Mouse (Mus musculus): Measurements from ENCODE around the gene Disp1. TPM values are rescaled to one million over a fixed set of nuclear protein-coding genes. Genes with fewer than 3 reads are reported as not detected.

The Disp1 gene
- polyA plus RNA-seq, 2 experiments = 34.7 to 47.3 TPM

DNA sequence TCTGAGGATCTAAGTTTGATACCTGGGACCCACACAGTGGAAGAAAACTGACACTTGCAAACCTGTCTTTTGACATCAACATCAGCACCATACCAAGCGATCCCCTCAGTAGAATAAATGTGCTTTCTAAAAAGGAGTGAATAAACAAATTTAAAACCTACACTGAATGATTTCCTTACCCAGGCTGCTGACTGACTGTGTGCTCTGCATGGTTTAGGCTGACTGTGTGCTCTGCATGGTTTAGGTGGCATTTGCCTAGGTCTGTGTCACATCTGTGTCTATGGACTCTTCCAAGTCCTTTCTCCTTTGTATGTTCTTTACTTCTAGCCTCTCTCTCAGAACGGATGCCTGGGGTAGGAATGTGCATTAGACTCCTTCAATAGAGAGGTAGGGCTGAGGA lies 30.5 kb upstream of the Disp1 start:
- no peak for TF ChIP-seq POLR2A (IDR thresholded peaks at IDR 0.05; ENCODE audit: borderline replicate concordance, extremely low read depth, insufficient read depth, insufficient read length)
- ATAC-seq (ENCODE audit: low FRiP score, low read depth) (no peak), DNase-seq (ENCODE audit: low spot score) (no peak)
- Histone ChIP-seq H3K9me3 (ENCODE audit: control insufficient read depth, low read length) (no peaks in the 10 kb centered on the region), H3K4me3 (replicated peaks; ENCODE audit: low read length) (no peak overlapping the region), H3K4me1 (ENCODE audit: control insufficient read depth, insufficient read depth, low read length) (no peaks in the 10 kb centered on the region; the same call in 1 of the 2 replicates), H3K27me3 (ENCODE audit: control insufficient read depth, insufficient read depth, low read length) (no peaks in the 10 kb centered on the region), H3K4me2 (replicated peaks; ENCODE audit: low read depth, low read length, severe bottlenecking) (no peak overlapping the region), H3K27ac (replicated peaks; ENCODE audit: low read depth, low read length) (no peak overlapping the region), H3K36me3 (ENCODE audit: control insufficient read depth, insufficient read depth, low read length) (no peaks in the 10 kb centered on the region), H3K9ac (ENCODE audit: low read depth, low read length, severe bottlenecking) (no peak overlapping the region)
- 71% methylated on average over 2 of the region's 2 CpGs for WGBS

DNA sequence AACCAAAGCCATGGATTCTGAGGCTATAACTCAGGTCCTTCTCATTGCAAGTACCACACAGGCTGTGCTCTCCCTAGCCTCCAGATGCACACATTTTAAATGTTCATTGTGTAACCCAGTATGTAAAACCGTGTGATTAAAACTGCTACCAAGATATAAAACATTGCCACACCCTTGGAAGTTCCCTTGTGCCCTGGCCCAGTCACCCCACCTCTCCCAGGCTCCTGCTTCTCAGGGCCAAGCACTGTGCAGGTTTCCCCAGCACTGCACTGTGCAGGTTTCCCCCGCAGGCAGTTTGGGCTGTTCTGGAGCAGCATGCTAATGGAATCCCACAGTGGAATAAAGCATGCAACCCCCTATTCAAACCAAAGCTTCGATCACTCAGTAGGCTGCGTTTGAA lies 29.3 kb upstream of the Disp1 start:
- 56% methylated on average over 4 of the region's 4 CpGs for WGBS

DNA sequence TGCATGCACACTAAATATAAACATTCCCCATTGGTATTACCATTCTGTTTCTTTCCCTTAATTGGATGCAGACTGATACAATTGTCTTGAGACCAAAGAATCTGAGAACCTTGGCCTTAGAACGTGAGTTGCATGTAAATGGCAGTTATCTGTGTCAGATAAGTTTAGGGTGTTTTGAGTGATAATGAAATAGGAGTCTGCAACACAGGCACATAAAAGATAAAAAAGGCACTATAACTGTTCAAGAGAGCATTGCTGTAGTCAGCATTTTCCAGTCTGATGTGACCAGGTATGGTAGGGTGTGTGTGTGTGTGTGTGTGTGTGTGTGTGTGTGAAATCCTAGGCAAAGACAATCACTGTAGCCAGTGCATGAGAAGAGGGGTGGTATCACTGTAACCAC lies 26.8 kb upstream of the Disp1 start:
- no peak overlapping the region for H3K9ac ChIP-seq (ENCODE audit: low read depth, low read length, severe bottlenecking)
- no peaks in the 10 kb centered on the region for H3K27me3 ChIP-seq (ENCODE audit: control insufficient read depth, insufficient read depth, low read length)
- no peak for TF ChIP-seq POLR2A (IDR thresholded peaks at IDR 0.05; ENCODE audit: borderline replicate concordance, extremely low read depth, insufficient read depth, insufficient read length)
- no peak overlapping the region for H3K27ac ChIP-seq (replicated peaks; ENCODE audit: low read depth, low read length)
- no peak for DNase-seq (ENCODE audit: low spot score)
- H3K36me3 ChIP-seq (ENCODE audit: control insufficient read depth, insufficient read depth, low read length) = no peaks in the 10 kb centered on the region
- no peak overlapping the region for H3K4me3 ChIP-seq (replicated peaks; ENCODE audit: low read length)
- H3K9me3 ChIP-seq (ENCODE audit: control insufficient read depth, low read length) = no peaks in the 10 kb centered on the region
- no peak for ATAC-seq (ENCODE audit: low FRiP score, low read depth)
- 20% methylated on average over 1 of the region's 1 CpGs for WGBS
- H3K4me2 ChIP-seq (replicated peaks; ENCODE audit: low read depth, low read length, severe bottlenecking) = no peak overlapping the region
- no peaks in the 10 kb centered on the region; the same call in 1 of the 2 replicates for H3K4me1 ChIP-seq (ENCODE audit: control insufficient read depth, insufficient read depth, low read length)

More for the DNA sequence above, 29.3 kb upstream of the Disp1 start:
- no peak overlapping the region for H3K4me3 ChIP-seq (replicated peaks; ENCODE audit: low read length)
- H3K9me3 ChIP-seq (ENCODE audit: control insufficient read depth, low read length) = no peaks in the 10 kb centered on the region
- H3K9ac ChIP-seq (ENCODE audit: low read depth, low read length, severe bottlenecking) = no peak overlapping the region
- H3K27me3 ChIP-seq (ENCODE audit: control insufficient read depth, insufficient read depth, low read length) = no peaks in the 10 kb centered on the region
- no peak for TF ChIP-seq POLR2A (IDR thresholded peaks at IDR 0.05; ENCODE audit: borderline replicate concordance, extremely low read depth, insufficient read depth, insufficient read length)
- ATAC-seq (ENCODE audit: low FRiP score, low read depth) (no peak), DNase-seq (ENCODE audit: low spot score) (no peak)
- no peak overlapping the region for H3K4me2 ChIP-seq (replicated peaks; ENCODE audit: low read depth, low read length, severe bottlenecking)
- H3K27ac ChIP-seq (replicated peaks; ENCODE audit: low read depth, low read length) = no peak overlapping the region
- H3K36me3 ChIP-seq (ENCODE audit: control insufficient read depth, insufficient read depth, low read length) = no peaks in the 10 kb centered on the region
- no peaks in the 10 kb centered on the region; the same call in 1 of the 2 replicates for H3K4me1 ChIP-seq (ENCODE audit: control insufficient read depth, insufficient read depth, low read length)

DNA sequence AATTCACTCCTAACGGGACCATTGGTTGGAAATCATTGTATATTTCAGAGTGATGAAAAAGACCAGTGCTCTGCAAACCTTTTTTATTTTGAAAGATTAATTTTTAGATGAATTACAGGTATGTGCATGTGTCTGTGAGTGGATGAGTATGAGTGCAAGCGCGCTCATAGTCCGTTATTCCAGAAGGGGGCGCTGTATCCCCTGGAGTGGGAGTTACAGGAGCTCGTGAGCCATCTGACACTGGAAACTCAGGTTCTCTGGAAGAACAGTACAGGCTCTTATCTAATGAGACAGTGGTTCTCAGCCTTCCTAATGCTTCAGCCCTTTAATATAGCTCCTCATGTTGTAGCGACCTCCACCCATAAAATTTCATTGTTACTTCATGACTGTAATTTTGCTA lies 22.0 kb upstream of the Disp1 start:
- no peak overlapping the region for H3K9ac ChIP-seq (ENCODE audit: low read depth, low read length, severe bottlenecking)
- H3K36me3 ChIP-seq (ENCODE audit: control insufficient read depth, insufficient read depth, low read length) = no peaks in the 10 kb centered on the region
- 71% methylated on average over 7 of the region's 7 CpGs for WGBS
- ATAC-seq (ENCODE audit: low FRiP score, low read depth) (no peak), DNase-seq (ENCODE audit: low spot score) (no peak)
- H3K27ac ChIP-seq (replicated peaks; ENCODE audit: low read depth, low read length) = no peak overlapping the region
- no peak overlapping the region for H3K4me3 ChIP-seq (replicated peaks; ENCODE audit: low read length)
- no peaks in the 10 kb centered on the region for H3K4me1 ChIP-seq (ENCODE audit: control insufficient read depth, insufficient read depth, low read length)
- no peaks in the 10 kb centered on the region for H3K9me3 ChIP-seq (ENCODE audit: control insufficient read depth, low read length)
- TF ChIP-seq POLR2A (IDR thresholded peaks at IDR 0.05; ENCODE audit: borderline replicate concordance, extremely low read depth, insufficient read depth, insufficient read length) = no peak
- no peak overlapping the region for H3K4me2 ChIP-seq (replicated peaks; ENCODE audit: low read depth, low read length, severe bottlenecking)
- H3K27me3 ChIP-seq (ENCODE audit: control insufficient read depth, insufficient read depth, low read length) = no peaks in the 10 kb centered on the region

DNA sequence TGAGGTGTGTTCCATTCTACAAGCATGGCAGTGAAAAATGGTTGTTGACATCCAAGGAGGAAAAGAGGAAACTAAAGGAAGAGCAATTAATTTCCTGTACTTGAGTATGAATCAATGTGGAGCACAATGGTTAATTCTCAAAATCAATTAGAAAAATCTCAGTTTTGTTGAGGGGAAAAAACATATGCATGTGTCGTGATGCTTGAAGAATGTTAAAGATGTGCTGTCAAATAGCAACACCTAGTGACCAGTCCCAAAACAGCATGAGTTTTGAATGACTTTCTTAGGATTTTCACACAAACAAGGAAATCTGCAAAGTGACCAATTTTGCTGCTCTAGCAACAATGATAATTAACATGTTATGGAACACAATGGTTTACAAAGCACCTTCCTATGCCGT lies 16.6 kb upstream of the Disp1 start:
- no peak overlapping the region for H3K4me3 ChIP-seq (replicated peaks; ENCODE audit: low read length)
- H3K9me3 ChIP-seq (ENCODE audit: control insufficient read depth, low read length) = no peaks in the 10 kb centered on the region
- H3K4me2 ChIP-seq (replicated peaks; ENCODE audit: low read depth, low read length, severe bottlenecking) = no peak overlapping the region
- H3K27me3 ChIP-seq (ENCODE audit: control insufficient read depth, insufficient read depth, low read length) = no peaks in the 10 kb centered on the region
- no peak for TF ChIP-seq POLR2A (IDR thresholded peaks at IDR 0.05; ENCODE audit: borderline replicate concordance, extremely low read depth, insufficient read depth, insufficient read length)
- H3K27ac ChIP-seq (replicated peaks; ENCODE audit: low read depth, low read length) = no peak overlapping the region
- ATAC-seq (ENCODE audit: low FRiP score, low read depth) = no peak
- DNase-seq (ENCODE audit: low spot score) = peak; percentile 54
- no peak overlapping the region for H3K9ac ChIP-seq (ENCODE audit: low read depth, low read length, severe bottlenecking)
- no peaks in the 10 kb centered on the region for H3K36me3 ChIP-seq (ENCODE audit: control insufficient read depth, insufficient read depth, low read length)
- 18% methylated on average over 2 of the region's 2 CpGs for WGBS
- peaks cover 6% of the 10 kb centered on the region; the same call in 1 of the 2 replicates for H3K4me1 ChIP-seq (ENCODE audit: control insufficient read depth, insufficient read depth, low read length)

DNA sequence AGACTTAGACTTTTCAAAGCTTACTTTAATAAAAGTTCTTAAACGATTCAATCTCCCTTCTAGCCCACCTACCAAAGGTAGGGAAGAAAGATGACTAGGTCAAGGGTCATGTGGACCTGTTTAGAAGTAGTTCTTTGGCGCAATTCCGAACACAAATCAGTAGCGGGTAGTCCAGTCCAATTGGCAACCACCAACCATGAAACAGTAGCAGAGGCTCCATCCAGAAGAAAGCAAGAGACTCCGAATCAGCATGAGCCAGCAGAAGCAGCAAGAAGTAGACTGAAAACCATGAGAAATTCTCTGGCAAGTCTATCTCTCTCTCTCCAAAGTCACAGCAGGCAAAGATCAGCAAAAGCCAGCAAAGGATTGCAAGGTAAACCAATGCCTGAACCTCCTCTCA lies 15.1 kb upstream of the Disp1 start:
- ATAC-seq (ENCODE audit: low FRiP score, low read depth) (no peak), DNase-seq (ENCODE audit: low spot score) (no peak)
- Histone ChIP-seq H3K36me3 (ENCODE audit: control insufficient read depth, insufficient read depth, low read length) (no peaks in the 10 kb centered on the region), H3K27ac (replicated peaks; ENCODE audit: low read depth, low read length) (no peak overlapping the region), H3K4me3 (replicated peaks; ENCODE audit: low read length) (no peak overlapping the region), H3K9me3 (ENCODE audit: control insufficient read depth, low read length) (no peaks in the 10 kb centered on the region), H3K4me2 (replicated peaks; ENCODE audit: low read depth, low read length, severe bottlenecking) (no peak overlapping the region), H3K4me1 (ENCODE audit: control insufficient read depth, insufficient read depth, low read length) (peaks cover 6% of the 10 kb centered on the region; the same call in 1 of the 2 replicates), H3K9ac (ENCODE audit: low read depth, low read length, severe bottlenecking) (no peak overlapping the region), H3K27me3 (ENCODE audit: control insufficient read depth, insufficient read depth, low read length) (no peaks in the 10 kb centered on the region)
- no peak for TF ChIP-seq POLR2A (IDR thresholded peaks at IDR 0.05; ENCODE audit: borderline replicate concordance, extremely low read depth, insufficient read depth, insufficient read length)
- 91% methylated on average over 5 of the region's 5 CpGs for WGBS

All from limb, embryonic 14.5 days (tissue).